In genomic region chr19:41911178-41912073, GRCm38 (mm10) we compare ENCODE assay signal across 8 mouse cellular contexts. TPM values are rescaled to one million over a fixed set of nuclear protein-coding genes. Genes with fewer than 3 reads are reported as not detected.
DNase-seq lines count a peak whose midpoint lies in the region; ATAC-seq lines count a peak whose summit lies in the region.

Gene Pgam1, plus strand, starts transcription at chr19:41911923.

- H3K4me1 ChIP-seq in heart, embryonic 14.5 days (ENCODE audit: control insufficient read depth in 2 of 2, insufficient read depth in 2 of 2, low read length in 2 of 2), result peaks cover 11 to 25% of the 10 kb centered on the region in 2 experiments
- H3K4me1 ChIP-seq in liver, embryonic 13.5 days (replicated peaks), result peaks cover 63% of the 10 kb centered on the region
- H3K4me1 ChIP-seq in stomach, embryonic 16.5 days (ENCODE audit: control insufficient read depth, insufficient read depth, low read length), result peaks cover 32% of the 10 kb centered on the region

- H3K27me3 ChIP-seq in heart, embryonic 14.5 days (ENCODE audit: control insufficient read depth, insufficient read depth, low read length), result no peaks in the 10 kb centered on the region
- no peaks in the 10 kb centered on the region for H3K27me3 ChIP-seq in liver, embryonic 13.5 days
- no peaks in the 10 kb centered on the region for H3K27me3 ChIP-seq in stomach, embryonic 16.5 days (ENCODE audit: control insufficient read depth, insufficient read depth, low read length)

- H3K36me3 ChIP-seq in heart, embryonic 14.5 days (ENCODE audit: control insufficient read depth, insufficient read depth, low read length), result peaks cover 25% of the 10 kb centered on the region
- H3K36me3 ChIP-seq in liver, embryonic 13.5 days, result peaks cover 22% of the 10 kb centered on the region
- peaks cover 9% of the 10 kb centered on the region; the same call in 1 of the 2 replicates for H3K36me3 ChIP-seq in stomach, embryonic 16.5 days (ENCODE audit: control insufficient read depth, insufficient read depth, low read length)

- ATAC-seq in CD4-positive, CD25-positive, alpha-beta regulatory T cell, adult 4 months, result peak; percentile 83
- peak; percentile 93 for ATAC-seq in heart, embryonic 14.5 days (ENCODE audit: insufficient number of reproducible peaks, insufficient read depth, low FRiP score, low read depth)
- peak; percentile 89 for ATAC-seq in liver, embryonic 13.5 days (ENCODE audit: low read depth)
- ATAC-seq in stomach, embryonic 16.5 days (ENCODE audit: insufficient read depth, low FRiP score), result peak; percentile 96

- H3K9me3 ChIP-seq in heart, embryonic 14.5 days (ENCODE audit: control insufficient read depth, low read length), result no peaks in the 10 kb centered on the region
- no peaks in the 10 kb centered on the region for H3K9me3 ChIP-seq in liver, embryonic 13.5 days (replicated peaks)
- H3K9me3 ChIP-seq in stomach, embryonic 16.5 days (replicated peaks; ENCODE audit: control insufficient read depth, low read length), result no peaks in the 10 kb centered on the region

- peak within 1 kb of the TSS; percentile 100 for H3K9ac ChIP-seq in heart, embryonic 14.5 days (ENCODE audit: low read length)
- peak within 1 kb of the TSS; percentile 84 for H3K9ac ChIP-seq in liver, embryonic 13.5 days
- peak within 1 kb of the TSS; percentile 100 for H3K9ac ChIP-seq in stomach, embryonic 16.5 days (ENCODE audit: low read length)

- 5% methylated on average over 54 of the region's 54 CpGs for WGBS in heart, embryonic 14.5 days
- WGBS in liver, embryonic 13.5 days (ENCODE audit: insufficient replicate concordance), result 3% methylated on average over 54 of the region's 54 CpGs
- WGBS in stomach, embryonic 16.5 days, result 5% methylated on average over 54 of the region's 54 CpGs

- H3K27ac ChIP-seq in heart, embryonic 14.5 days (replicated peaks in 1 of 2; ENCODE audit: control insufficient read depth in 1 of 2, insufficient read depth in 1 of 2, low read depth in 2 of 2, low read length in 2 of 2), result peak within 1 kb of the TSS; percentile 97 to 98
- H3K27ac ChIP-seq in liver, embryonic 13.5 days, result peak within 1 kb of the TSS; percentile 85
- H3K27ac ChIP-seq in stomach, embryonic 16.5 days (ENCODE audit: low read length), result peak within 1 kb of the TSS; percentile 96

- peak within 1 kb of the TSS; percentile 77 for H3K4me2 ChIP-seq in heart, embryonic 14.5 days (ENCODE audit: low read length)
- peak within 1 kb of the TSS; percentile 99 for H3K4me2 ChIP-seq in liver, embryonic 13.5 days
- peak within 1 kb of the TSS; percentile 82 for H3K4me2 ChIP-seq in stomach, embryonic 16.5 days (ENCODE audit: low read depth, low read length)

- DNase-seq in c-Kit-negative CD71-positive TER-119-positive erythroid progenitor cells, embryonic 14.5 days (ENCODE audit: low read depth, low spot score), result peak; percentile 98
- peak; percentile 97 for DNase-seq in fibroblast of lung, adult 2 months (ENCODE audit: low read depth)
- peak; percentile 98 for DNase-seq in kidney, postnatal 14 days
- peak; percentile 98 for DNase-seq in liver, embryonic 13.5 days
- peak; percentile 98 for DNase-seq in neural tube, embryonic 10.5 days (ENCODE audit: extremely low spot score, low spot score)

- H3K4me3 ChIP-seq in heart, embryonic 14.5 days (ENCODE audit: control insufficient read depth in 1 of 2, insufficient read depth in 1 of 2, low read depth in 1 of 2, low read length in 2 of 2), result peak within 1 kb of the TSS; percentile 98 to 99
- peak within 1 kb of the TSS; percentile 78 for H3K4me3 ChIP-seq in liver, embryonic 13.5 days (replicated peaks)
- H3K4me3 ChIP-seq in stomach, embryonic 16.5 days (replicated peaks; ENCODE audit: low read length), result peak within 1 kb of the TSS; percentile 100

RNA-seq across cellular contexts. Expression of gene Pgam1, which starts in this region (rescaled TPM):
- polyA plus RNA-seq in CD4-positive, CD25-positive, alpha-beta regulatory T cell, adult 4 months (2017; shearing (Covaris generic)), result 10 to 100 TPM; 41.8 to 43.3 TPM
- 787 and 805 TPM in 2 replicates for polyA plus RNA-seq in heart, embryonic 14.5 days (2014; fragmentation: Nextera tagmentation; extraction: Ambion mirVana)
- polyA plus RNA-seq in liver, embryonic 13.5 days (2015; fragmentation: Nextera tagmentation; extraction: Ambion mirVana), result 230 and 238 TPM in 2 replicates
- polyA plus RNA-seq in stomach, embryonic 16.5 days (2015; fragmentation: Nextera tagmentation; extraction: Ambion mirVana), result 706 and 744 TPM in 2 replicates

Comparison
In these comparisons a context has a peak if more than half of its experiments do, and no peak if none do; other contexts are left out.
1. Peak in every context shown above with its lines: DNase-seq, ATAC-seq, H3K4me3 ChIP-seq and H3K27ac ChIP-seq.